Mouse (Mus musculus) liver, adult 2 months (tissue): ENCODE measurements around the gene Sos1.

Experiments used
- CTCF ChIP-seq: fragments of 200-500 bp; IDR thresholded peaks from 2 replicates; pipeline ENCODE4 v1.5.1; 2011; ENCODE audit warnings: low read depth, low read length, control low read depth
- POLR2A ChIP-seq: fragments of 200-500 bp; IDR thresholded peaks from 2 replicates; pipeline ENCODE4 v1.6.1; 2011; ENCODE audit warnings: low read length, control low read depth; ENCODE audit not compliant: insufficient read depth; ENCODE audit errors: extremely low read depth

- no peak for TF ChIP-seq POLR2A
- TF ChIP-seq CTCF, result no peak
Measured at GRCm38 (mm10) chr17:80497183-80497601, 16.9 kb upstream of the Sos1 start.
